Mouse (Mus musculus): ENCODE results near the gene Pcgf3. TPM values are rescaled to one million over a fixed set of nuclear protein-coding genes. Genes with fewer than 3 reads are reported as not detected.
"Not testable (repeated sequence)": the region's sequence is repeated elsewhere in the genome, so short reads cannot be mapped to it uniquely, and the experiment has no call there.

Pcgf3 gene
- polyA plus RNA-seq, 1 experiment from 2014 or later: 9.6 TPM

DNA sequence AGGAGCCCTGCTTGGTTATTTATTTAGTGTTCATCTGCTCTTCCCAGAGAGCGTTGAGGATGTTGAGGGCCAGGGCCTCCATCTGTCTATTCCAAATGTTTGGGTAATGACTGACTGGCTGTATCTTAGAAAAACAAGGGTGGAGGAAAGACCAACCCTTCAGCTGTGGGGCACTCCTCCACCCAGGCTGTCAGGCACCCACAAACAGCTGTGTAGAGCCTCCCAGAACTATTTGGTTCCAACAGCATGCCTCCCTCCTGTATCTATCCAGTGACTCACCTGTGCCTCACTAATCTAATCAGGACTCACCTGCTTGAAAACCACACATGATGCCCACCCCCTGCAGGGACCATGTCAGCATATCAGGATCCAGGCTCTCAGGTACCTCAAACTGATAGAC, 8.6 kb upstream of the Pcgf3 start:
- Histone ChIP-seq H3K36me3 (ENCODE audit: inconsistent target) (no peaks in the 10 kb centered on the region), H3K79me2 (ENCODE audit: inconsistent target) (no peaks in the 10 kb centered on the region), H3K27ac (no peak overlapping the region), H3K4me3 (ENCODE audit: inconsistent target) (no peak overlapping the region)
- WGBS (ENCODE audit: missing documents): 100% methylated on average over 1 of the region's 1 CpGs

DNA sequence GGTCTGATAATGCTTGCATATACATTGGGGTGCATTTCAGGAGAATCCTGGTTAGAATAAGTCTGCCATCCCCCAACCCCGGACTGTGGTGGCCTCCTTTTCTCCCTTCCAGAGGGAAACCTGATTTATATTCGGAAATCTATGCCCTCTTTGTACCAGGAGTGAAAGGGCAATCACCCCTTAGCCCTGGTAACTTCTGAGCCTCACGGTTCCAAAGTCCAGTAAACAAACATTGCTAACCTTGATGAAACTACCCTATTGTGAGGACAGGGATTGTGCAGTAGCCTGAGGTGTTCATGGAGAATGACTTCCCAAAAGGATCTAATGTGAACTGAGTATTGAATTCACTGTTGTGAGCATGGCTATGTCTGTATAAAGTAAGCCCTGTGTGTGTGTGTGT, 6.9 kb upstream of the Pcgf3 start:
- 86% methylated on average over 3 of the region's 3 CpGs for WGBS (ENCODE audit: missing documents)
- no peak overlapping the region for H3K27ac ChIP-seq

GRCm38 (mm10) chr5:108458706-108459105, 2.3 kb upstream of the Pcgf3 start:
- H3K79me2 ChIP-seq (ENCODE audit: inconsistent target): peaks cover 24% of the 10 kb centered on the region
- 82% methylated on average over 2 of the region's 2 CpGs for WGBS (ENCODE audit: missing documents)
- no peaks in the 10 kb centered on the region for H3K36me3 ChIP-seq (ENCODE audit: inconsistent target)
- H3K27ac ChIP-seq: no peak overlapping the region
- no peak overlapping the region for H3K4me3 ChIP-seq (ENCODE audit: inconsistent target)

More for the DNA sequence above, 6.9 kb upstream of the Pcgf3 start:
- Histone ChIP-seq H3K36me3 (ENCODE audit: inconsistent target) (no peaks in the 10 kb centered on the region), H3K79me2 (ENCODE audit: inconsistent target) (no peaks in the 10 kb centered on the region), H3K4me3 (ENCODE audit: inconsistent target) (no peak overlapping the region)

DNA sequence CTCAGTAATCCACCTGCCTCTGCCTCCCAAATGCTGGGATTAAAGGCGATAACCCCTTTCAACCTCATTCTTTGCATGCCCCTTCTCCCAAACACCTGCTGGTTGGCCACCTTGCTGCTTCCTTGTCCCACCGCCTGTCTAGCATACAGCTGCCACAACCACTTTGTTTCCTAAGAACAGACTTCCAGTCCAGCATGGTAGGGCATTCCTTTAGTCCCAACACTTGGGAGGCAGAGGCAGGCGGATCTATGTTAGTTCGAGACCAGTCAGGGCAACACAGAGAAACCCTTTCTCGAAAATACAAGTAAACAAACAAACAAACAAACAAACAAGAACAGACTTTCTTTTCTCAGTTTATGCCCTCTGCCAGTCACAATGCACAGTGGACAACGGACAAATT, 571 bp upstream of the Pcgf3 start:
- H3K36me3 ChIP-seq (ENCODE audit: inconsistent target): no peaks in the 10 kb centered on the region
- H3K4me3 ChIP-seq (ENCODE audit: inconsistent target): peak overlapping the region; percentile 97
- no peak overlapping the region for H3K27ac ChIP-seq
- peaks cover 41% of the 10 kb centered on the region for H3K79me2 ChIP-seq (ENCODE audit: inconsistent target)
- WGBS (ENCODE audit: missing documents): 55% methylated on average over 6 of the region's 6 CpGs

- 47% methylated on average over 4 of the region's 4 CpGs for WGBS (ENCODE audit: missing documents)
- peak overlapping the region; percentile 97 for H3K4me3 ChIP-seq (ENCODE audit: inconsistent target)
- H3K79me2 ChIP-seq (ENCODE audit: inconsistent target): peaks cover 61% of the 10 kb centered on the region
- no peak overlapping the region for H3K27ac ChIP-seq
- H3K36me3 ChIP-seq (ENCODE audit: inconsistent target): no peaks in the 10 kb centered on the region
Observed at GRCm38 (mm10) chr5:108462446-108462845, 1.4 kb downstream of the Pcgf3 start.

- Histone ChIP-seq H3K36me3 (ENCODE audit: inconsistent target) (no peaks in the 10 kb centered on the region), H3K79me2 (ENCODE audit: inconsistent target) (peaks cover 90% of the 10 kb centered on the region), H3K4me3 (ENCODE audit: inconsistent target) (no peak overlapping the region), H3K27ac (no peak overlapping the region)
- 96% methylated on average over 5 of the region's 6 CpGs for WGBS (ENCODE audit: missing documents)
Observed at GRCm38 (mm10) chr5:108465131-108465891, 4.3 kb downstream of the Pcgf3 start.

GRCm38 (mm10) chr5:108466647-108467046, 5.6 kb downstream of the Pcgf3 start:
- H3K79me2 ChIP-seq (ENCODE audit: inconsistent target): peaks cover 100% of the 10 kb centered on the region
- H3K4me3 ChIP-seq (ENCODE audit: inconsistent target): no peak overlapping the region
- H3K27ac ChIP-seq: no peak overlapping the region
- WGBS (ENCODE audit: missing documents): 88% methylated on average over 1 of the region's 1 CpGs
- H3K36me3 ChIP-seq (ENCODE audit: inconsistent target): peaks cover 1% of the 10 kb centered on the region; the same call in 1 of the 2 replicates

DNA sequence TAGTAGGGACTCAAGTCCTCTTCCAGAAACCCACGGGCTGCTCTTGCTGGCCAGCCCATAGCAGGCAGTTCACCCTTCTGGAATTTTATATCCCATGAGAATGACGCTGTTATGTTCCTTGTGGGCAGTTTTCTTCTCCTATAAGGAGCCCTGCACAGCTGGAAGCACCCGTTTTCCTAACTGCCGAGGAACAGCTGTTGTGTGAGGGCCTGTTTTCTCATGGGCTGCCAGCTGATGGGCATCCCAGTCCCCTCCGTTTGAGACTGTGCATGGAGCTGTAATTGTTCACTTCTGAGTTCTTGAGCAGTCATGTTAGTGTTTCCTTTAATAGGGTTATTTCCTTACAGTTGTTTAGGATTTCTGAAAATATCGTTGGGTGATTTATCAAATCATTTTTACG, 8.6 kb downstream of the Pcgf3 start:
- Histone ChIP-seq H3K36me3 (ENCODE audit: inconsistent target) (peaks cover 31% of the 10 kb centered on the region; the same call in 1 of the 2 replicates), H3K27ac (no peak overlapping the region), H3K79me2 (ENCODE audit: inconsistent target) (peaks cover 74% of the 10 kb centered on the region), H3K4me3 (ENCODE audit: inconsistent target) (no peak overlapping the region)
- 96% methylated on average over 7 of the region's 7 CpGs for WGBS (ENCODE audit: missing documents)

- WGBS (ENCODE audit: missing documents): 89% methylated on average over 4 of the region's 4 CpGs
- Histone ChIP-seq H3K4me3 (ENCODE audit: inconsistent target) (no peak overlapping the region), H3K27ac (no peak overlapping the region), H3K79me2 (ENCODE audit: inconsistent target) (peaks cover 32% of the 10 kb centered on the region), H3K36me3 (ENCODE audit: inconsistent target) (peaks cover 65% of the 10 kb centered on the region)
Observed at GRCm38 (mm10) chr5:108473737-108474136, 12.7 kb downstream of the Pcgf3 start.

GRCm38 (mm10) chr5:108475977-108476376, 14.9 kb downstream of the Pcgf3 start:
- peaks cover 19% of the 10 kb centered on the region for H3K79me2 ChIP-seq (ENCODE audit: inconsistent target)
- no peak overlapping the region for H3K4me3 ChIP-seq (ENCODE audit: inconsistent target)
- no peak overlapping the region for H3K27ac ChIP-seq
- peaks cover 70% of the 10 kb centered on the region for H3K36me3 ChIP-seq (ENCODE audit: inconsistent target)
- WGBS (ENCODE audit: missing documents): 85% methylated on average over 3 of the region's 3 CpGs

DNA sequence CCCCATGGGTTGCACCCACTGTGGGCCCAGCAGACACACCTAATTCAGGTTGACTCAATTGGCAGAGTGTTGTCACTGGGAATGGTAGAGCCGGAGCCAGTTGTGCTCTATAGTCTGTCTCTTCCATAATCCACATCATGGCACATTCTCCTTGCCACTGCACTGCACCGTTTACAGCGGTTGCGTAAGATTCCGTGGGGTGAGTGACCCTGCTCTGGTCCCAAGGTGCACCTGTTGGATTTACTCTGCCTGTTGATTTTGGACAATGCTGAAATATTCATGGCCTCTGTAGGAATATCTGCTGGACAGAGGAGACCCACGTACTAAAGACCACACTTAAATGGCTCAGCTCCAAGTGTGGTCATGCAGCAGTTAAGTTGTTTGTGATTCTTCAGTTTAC, 22.0 kb downstream of the Pcgf3 start:
- H3K4me3 ChIP-seq (ENCODE audit: inconsistent target): no peak overlapping the region
- H3K27ac ChIP-seq: no peak overlapping the region
- WGBS (ENCODE audit: missing documents): 84% methylated on average over 6 of the region's 6 CpGs
- peaks cover 13% of the 10 kb centered on the region; the same call in 1 of the 2 replicates for H3K79me2 ChIP-seq (ENCODE audit: inconsistent target)
- H3K36me3 ChIP-seq (ENCODE audit: inconsistent target): peaks cover 24% of the 10 kb centered on the region

DNA sequence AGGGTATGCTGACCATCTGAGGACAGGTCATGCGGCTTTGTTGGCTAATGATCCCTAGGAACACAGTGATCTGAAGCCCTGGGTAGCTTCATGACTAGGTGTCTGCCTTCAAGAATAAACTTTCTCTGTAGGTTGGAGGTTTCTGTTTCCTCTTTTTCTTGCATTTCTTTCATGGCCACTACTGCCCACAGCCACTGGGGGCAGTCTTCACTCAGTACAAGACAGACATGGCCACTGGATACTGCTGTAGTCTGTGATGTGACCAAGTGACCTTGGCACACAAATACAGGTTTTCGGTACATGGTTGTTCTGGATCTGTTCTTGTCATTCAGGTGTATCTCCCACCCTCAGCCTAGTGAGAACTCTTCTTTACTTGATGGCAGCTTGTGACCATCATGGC, 24.2 kb downstream of the Pcgf3 start:
- 91% methylated on average over 2 of the region's 2 CpGs for WGBS (ENCODE audit: missing documents)
- Histone ChIP-seq H3K27ac (no peak overlapping the region), H3K36me3 (ENCODE audit: inconsistent target) (peaks cover 38% of the 10 kb centered on the region), H3K79me2 (ENCODE audit: inconsistent target) (peaks cover 8% of the 10 kb centered on the region; the same call in 1 of the 2 replicates), H3K4me3 (ENCODE audit: inconsistent target) (no peak overlapping the region)

GRCm38 (mm10) chr5:108486148-108486547, 25.1 kb downstream of the Pcgf3 start:
- H3K4me3 ChIP-seq (ENCODE audit: inconsistent target); H3K79me2 ChIP-seq (ENCODE audit: inconsistent target); H3K27ac ChIP-seq: not testable (repeated sequence)
- 100% methylated on average over 2 of the region's 5 CpGs for WGBS (ENCODE audit: missing documents)
- peaks cover 44% of the 10 kb centered on the region for H3K36me3 ChIP-seq (ENCODE audit: inconsistent target)

DNA sequence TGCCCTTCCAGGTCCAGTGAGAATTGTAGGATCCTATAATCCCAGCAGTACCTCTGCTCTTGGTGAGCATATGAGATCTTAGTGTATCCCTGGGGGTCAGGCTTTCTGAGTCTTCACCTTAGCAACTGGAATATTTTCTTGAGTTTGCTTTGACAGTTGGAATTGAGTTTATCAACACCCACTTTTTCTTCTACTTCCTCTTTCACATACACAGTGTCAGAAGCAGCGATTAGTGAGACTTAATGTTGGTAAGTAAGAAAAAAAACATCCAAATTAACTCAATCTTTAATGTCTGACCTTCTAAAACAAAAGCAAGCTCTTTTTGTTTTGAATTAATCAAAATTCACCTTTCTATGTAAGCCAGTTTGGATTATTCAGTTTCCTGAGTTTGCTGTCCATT, 40.5 kb downstream of the Pcgf3 start:
- Histone ChIP-seq H3K79me2 (ENCODE audit: inconsistent target) (no peaks in the 10 kb centered on the region), H3K36me3 (ENCODE audit: inconsistent target) (peaks cover 60% of the 10 kb centered on the region), H3K4me3 (ENCODE audit: inconsistent target) (no peak overlapping the region), H3K27ac (no peak overlapping the region)
- 0% methylated on average over 1 of the region's 1 CpGs for WGBS (ENCODE audit: missing documents)

DNA sequence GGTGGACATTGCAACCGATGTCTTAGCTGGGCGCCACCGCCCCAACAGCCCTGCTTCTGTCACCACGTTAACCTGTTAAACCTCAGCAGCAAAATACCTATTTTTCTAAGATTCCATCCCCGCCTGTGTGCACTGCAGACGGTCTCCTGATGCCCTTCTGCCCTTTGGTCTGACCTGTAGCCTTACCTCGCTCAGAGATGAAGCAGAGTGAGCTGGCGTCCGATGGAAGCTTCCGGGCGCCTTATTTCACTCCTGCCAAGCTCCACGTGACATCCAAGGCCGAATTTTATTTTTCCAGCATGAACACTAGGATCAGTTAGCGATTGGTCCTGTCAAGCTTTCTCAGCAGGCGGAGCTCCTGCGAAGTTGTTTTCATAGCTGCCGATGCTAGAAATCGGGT, 41.3 kb downstream of the Pcgf3 start:
- Histone ChIP-seq H3K4me3 (ENCODE audit: inconsistent target) (no peak overlapping the region), H3K36me3 (ENCODE audit: inconsistent target) (peaks cover 53% of the 10 kb centered on the region), H3K79me2 (ENCODE audit: inconsistent target) (no peaks in the 10 kb centered on the region), H3K27ac (no peak overlapping the region)
- WGBS (ENCODE audit: missing documents): 95% methylated on average over 17 of the region's 18 CpGs

Data from macrophage (primary cell).